Mouse (Mus musculus): ENCODE results near the gene Hspb6.

Hspb6 gene

DNA sequence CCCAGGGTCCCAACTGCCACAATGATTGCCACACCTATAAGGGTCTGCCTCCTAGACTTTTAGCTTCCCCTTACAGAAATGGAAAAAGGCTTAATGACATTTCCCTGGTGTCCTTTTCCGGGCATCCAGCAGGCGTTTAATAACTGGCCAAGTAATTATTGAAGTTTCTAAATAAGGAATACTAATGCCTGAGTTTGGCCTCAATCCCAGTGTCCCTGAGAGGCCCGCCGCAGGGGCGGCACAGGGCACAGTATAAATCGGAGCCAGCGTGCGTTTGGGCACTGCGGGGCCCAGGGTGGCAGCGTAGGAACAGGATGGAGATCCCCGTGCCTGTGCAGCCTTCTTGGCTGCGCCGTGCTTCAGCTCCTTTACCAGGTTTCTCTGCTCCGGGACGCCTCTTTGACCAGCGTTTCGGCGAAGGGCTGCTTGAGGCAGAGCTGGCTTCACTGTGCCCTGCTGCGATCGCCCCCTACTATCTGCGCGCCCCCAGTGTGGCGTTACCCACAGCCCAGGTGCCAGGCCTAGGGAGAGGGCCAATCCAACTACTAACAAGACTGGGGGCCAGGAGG, 1.1 kb downstream of the Hspb6 start:
- DNase-seq: peak; percentile 55 to 66

DNA sequence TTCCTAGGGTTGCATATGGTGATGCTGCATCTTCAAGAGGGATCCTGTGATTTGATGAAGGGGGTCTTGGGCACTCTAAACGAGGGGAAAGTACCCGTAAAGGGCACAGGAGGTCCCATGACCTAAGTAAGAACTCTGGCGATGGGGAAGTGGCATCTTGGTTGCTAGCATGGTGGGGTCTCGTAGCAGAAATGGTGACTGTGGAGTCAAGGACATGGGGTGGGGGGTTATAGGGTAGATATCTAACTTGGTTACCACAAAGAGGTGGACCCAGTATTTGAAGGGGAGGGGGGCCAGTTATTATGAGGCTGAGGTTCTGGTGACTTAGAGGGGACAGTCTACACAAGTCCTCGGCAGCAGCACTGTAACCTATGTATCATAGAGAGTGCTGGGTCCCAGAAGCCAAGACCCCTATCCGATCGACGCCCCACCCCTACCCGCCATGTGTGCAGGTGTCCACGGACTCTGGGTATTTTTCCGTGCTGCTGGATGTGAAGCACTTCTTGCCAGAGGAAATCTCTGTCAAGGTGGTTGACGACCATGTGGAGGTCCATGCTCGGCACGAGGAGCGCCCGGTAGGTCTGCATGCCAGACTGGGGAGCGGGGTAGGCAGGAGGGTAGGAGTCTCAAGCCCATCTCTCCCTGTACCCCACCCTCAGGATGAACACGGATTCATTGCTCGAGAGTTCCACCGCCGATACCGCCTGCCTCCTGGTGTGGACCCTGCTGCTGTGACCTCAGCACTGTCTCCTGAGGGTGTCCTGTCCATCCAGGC, 2.0 kb downstream of the Hspb6 start:
- no peak for DNase-seq

- no peak for DNase-seq
These were observed 5.0 kb downstream of the Hspb6 start for GRCm38 (mm10) chr7:30556894-30557536.

DNA sequence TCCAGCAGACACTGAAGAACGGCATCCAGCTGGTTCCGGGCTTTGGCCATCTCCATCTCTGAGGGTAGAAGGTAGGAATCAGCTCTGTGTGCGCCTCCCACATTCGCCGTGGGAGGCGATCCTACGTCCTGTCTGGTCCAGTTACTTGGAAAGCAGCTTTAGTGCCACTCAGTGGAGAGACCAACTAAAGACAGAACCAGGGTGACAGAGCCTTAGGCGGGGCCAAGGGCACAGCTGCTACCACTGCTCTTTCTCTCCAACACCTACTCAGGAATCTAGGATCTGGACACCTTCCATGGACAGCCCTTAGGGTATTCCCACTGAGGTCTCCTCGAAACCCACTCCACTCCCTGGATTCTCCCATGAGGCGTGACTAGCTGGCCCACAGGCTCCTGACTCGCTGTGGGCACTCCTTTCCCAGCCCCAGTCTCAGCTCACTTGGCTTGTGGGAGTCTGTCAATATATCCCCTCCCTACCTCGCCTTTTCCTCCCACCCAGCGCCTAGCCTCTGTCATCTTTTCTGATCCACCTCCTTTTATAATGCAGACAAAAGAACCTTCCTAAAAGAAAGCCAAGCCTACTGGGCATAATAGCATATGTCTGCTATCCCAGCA, 6.0 kb downstream of the Hspb6 start:
- DNase-seq: no peak

- no peak for DNase-seq
These were observed 6.9 kb downstream of the Hspb6 start for GRCm38 (mm10) chr7:30558656-30559442.

GRCm38 (mm10) chr7:30559443-30559954, 7.5 kb downstream of the Hspb6 start, which contains the start of gene Lin37:
TSS of gene Lin37 (minus strand) at chr7:30559838.
- DNase-seq: peak; percentile 96 to 98

GRCm38 (mm10) chr7:30560296-30560695, 8.3 kb downstream of the Hspb6 start:
- DNase-seq: no peak

- peak in 1 of 2 experiments; percentile 24 for DNase-seq
These were observed 10.6 kb downstream of the Hspb6 start for GRCm38 (mm10) chr7:30562526-30563116.

DNA sequence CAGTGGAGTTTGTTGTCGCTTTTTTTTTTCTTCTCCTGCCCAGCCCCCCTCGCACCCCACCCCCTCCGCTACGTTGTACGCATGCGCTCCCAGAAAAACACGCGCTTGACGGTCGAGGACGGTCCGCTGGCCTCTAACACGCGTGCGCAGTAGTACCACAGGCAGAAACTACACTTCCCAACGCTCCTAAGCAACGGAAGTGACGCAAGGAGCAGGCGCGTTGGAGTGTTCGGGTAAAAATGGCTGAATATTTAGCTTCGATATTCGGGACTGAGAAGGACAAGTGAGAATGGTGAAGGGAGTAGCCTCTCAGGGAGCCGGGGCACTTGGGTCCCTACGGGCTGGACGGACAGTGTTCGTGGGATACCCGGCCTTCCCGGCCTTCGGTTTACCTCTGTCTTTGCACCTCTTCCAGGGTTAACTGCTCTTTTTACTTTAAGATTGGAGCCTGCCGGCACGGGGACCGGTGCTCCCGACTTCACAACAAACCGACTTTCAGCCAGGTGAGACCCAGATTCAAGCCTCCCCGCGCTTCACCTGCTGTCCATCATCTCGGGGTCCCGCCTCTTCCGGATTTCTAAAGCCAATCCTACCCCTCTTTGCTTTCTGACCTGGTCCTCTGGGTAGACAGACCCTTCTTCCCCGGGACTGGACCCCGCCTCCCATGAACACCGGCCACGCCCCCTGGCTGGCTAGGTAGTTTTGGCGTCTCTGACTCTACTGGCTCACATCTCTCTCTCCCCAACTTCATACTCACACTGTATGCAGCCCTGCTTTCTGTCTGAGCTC, 11.3 kb downstream of the Hspb6 start, which contains the start of the genes U2af1l4, Gm49396 and Psenen:
Gene U2af1l4, plus strand, starts transcription at position 185 of the 789 bp plus-strand sequence.
Gene Gm49396, plus strand, starts transcription at position 228 of the 789 bp plus-strand sequence.
Gene Psenen, minus strand, starts transcription at position 511 of the 789 bp plus-strand sequence.
- peak; percentile 96 to 98 for DNase-seq

DNA sequence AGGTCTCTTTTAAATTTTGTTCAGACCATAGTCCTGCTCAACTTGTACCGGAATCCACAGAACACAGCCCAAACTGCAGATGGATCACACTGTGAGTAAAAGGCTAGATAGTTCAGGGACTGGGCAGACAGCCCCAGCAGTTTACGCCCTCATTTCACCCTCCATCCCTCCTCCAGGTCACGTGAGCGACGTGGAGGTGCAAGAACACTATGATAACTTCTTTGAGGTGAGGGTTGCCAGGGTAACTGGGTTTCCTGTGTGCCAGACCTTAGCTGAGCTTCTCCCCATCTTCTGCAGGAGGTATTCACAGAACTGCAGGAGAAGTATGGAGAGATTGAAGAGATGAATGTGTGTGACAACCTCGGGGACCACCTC, 11.9 kb downstream of the Hspb6 start:
- DNase-seq: peak in 1 of 2 experiments; percentile 20

DNA sequence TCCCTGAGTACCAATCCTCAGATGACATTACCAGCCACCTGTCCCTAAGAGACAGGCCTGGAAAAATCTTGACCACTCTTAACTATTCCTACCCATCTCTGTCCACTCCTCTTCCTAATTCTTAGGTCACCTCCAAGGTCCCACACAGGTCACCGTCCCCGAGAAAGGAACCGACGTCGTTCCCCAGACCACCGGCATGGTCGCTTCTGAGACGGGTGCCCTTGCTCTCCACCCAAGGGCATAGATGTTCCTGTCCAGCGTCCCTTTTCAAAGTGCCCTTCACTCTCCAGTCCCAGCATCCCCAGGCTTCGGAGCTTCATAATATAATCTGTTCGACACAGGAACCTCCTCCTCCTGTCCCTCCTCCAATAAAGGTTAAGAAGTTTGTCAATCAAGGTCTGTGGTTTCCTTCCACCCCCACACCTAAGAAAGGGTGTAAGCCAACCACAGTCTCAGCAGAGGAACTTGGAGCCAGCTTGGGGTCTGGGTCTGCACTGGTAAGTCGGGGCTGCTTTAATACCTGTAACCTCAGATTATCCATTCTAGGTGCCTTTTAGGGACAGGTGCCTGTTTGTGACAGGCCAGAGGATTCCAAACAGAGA, 13.1 kb downstream of the Hspb6 start, which contains the start of gene Igflr1:
Gene Igflr1, plus strand, starts transcription at position 458 of the 602 bp plus-strand sequence.
- no peak for DNase-seq

DNA sequence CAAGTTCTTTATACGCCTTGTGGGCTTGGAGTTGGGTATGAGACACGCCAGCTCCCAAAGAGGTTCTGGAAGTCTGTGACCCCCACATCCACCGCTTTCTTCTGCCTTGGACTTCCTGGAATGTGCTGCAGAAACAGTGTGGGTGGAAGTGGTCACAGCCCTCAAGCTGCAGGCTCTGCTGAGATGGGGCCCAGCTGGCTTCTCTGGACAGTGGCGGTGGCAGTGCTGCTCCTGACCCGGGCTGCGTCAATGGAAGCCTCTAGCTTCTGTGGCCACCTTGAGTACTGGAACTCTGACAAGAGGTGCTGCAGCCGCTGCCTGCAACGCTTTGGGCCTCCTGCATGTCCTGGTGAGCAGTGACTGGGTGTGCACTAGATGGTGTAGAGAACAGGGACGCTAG, 14.1 kb downstream of the Hspb6 start:
- peak; percentile 46 to 62 for DNase-seq

GRCm38 (mm10) chr7:30567555-30567954, 15.6 kb downstream of the Hspb6 start:
- DNase-seq: no peak

- DNase-seq: no peak
These were observed 20.4 kb downstream of the Hspb6 start for GRCm38 (mm10) chr7:30572389-30572788.

DNA sequence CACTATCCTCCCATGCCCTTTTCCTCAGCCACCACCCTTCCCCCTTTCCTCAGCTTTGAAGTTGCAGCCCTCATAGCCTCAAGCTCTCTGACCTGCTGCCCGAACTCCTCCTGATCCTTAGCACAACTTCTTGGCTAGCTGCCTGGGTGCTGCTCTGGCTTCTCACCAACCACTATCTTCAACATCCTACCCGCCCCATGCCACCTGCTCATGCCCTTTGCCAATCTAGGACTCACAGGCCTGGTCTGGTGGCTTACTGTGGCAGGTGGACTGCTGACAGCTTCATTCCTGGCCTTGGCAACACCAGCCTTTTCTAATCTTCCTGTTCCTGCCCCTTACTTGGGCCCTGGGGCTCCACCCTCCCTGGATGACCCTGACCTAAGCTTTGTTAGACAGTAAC, 21.0 kb downstream of the Hspb6 start:
- peak in 1 of 2 experiments; percentile 35 for DNase-seq

DNA sequence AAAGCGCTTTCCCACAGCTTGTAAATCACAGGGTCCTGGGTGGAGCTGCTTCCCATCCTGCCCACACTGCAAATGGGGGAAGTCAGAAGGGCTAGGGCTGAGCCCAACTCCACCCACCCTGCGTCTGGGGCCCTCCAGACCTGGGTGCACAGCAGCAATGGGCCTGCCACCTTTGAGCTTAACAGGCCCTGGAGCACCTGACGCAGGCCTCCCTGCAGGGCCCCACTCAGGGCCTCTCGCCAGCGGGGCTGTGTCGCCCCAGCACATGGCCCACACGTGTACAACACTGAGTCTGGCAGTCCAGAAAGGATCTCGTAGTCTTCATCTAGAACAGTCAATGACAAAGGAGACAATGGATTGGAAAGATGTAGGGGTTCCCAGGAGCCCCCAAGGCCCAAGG, 28.0 kb downstream of the Hspb6 start:
- DNase-seq: no peak

DNA sequence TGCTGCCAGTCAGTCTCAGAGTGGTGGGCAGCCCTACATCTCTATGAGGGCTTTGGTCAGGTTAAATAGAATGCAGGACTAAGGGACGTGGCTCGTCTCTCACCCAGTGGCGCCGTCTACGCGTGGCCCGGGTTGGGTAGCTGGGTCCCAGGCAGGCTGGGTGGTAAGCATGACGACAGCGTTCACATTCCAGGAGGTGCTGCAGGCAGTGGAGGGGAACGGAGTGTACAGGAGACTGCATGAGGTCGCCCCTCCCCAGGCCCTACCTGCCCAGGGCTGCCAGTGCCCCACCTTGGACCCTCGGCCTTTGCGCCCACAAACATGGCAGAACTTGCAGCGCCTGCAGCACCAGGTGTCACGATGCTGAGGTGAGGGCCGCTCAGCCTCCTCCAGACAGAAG, 29.6 kb downstream of the Hspb6 start:
- DNase-seq: peak in 1 of 2 experiments; percentile 25

GRCm38 (mm10) chr7:30584339-30584738, 32.4 kb downstream of the Hspb6 start:
- no peak for DNase-seq

DNA sequence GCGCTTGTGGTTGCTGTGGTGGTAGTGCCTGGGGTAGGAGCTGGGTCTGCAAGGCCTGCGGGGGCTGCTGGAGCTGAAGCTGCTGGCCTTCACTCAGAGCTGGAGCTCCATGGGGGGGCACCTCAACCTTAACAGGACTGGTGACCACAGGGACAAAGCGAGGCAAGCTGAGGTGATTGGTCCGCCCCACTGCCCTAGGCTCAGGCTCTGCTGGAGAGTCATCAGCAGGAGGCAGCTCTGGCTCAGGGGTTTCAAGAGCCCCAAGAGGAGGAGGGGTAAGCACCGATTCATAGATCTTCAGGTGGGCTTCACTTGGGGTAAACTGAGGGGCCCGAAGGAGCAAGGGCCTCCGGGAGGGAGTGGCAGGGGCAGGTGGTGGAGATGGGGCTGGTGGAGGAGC, 33.2 kb downstream of the Hspb6 start:
- DNase-seq: no peak

DNA sequence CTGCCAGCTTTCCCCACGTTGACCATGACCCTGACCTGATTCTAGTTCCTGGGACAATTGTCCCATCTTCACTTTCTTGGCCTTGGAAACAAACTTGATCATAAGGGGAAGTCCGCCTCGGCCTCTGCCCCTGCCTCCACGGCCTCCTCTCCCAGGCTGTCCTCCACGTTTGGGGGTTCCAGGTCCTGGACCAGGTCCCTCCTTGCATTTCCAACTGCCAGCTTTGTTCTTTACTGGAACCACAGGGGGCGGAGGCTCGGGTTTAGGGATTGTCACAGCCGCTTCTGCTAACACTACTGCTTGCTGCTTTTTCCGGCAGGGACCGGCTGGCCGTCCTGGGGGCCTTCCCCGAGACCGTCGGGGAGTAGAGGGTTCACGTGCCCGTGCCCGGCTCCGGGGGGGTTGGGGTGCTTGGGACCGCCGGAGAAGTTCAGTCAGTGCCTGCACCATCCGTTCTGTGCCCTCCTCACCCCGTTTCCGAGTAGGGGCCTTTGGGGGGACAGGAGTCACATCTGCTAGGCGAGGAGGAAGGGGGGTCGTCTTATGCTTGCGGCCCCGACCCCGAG, 34.6 kb downstream of the Hspb6 start:
- DNase-seq: no peak
